Mouse (Mus musculus): ENCODE measurements at regions not wholly inside any gene's neighbourhood (a gene's known extent, or its start where the extent isn't known, plus 50 kb on each side); places are given as distances from the start of the nearest gene placed in this dataset.

DNA sequence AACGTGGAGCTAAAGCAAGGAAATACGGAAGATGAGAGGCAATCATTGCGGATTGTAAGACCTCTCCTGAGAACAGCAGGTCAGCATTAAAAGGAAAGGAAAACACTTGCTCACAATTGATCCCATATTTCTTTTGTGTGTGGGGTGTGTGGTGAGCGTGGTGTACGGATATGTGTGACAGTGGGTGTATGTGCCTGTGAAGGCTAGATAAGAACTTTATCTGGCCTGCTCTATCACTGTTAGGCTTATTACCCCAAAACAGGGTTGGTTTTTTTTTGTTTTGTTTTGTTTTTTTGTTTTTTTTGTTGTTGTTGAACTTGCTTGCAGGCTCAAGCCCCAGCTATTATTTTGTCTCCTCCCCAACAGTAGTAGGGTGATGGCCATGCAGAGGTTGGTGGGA is 102.5 kb downstream of the Uchl5 start:
- dilution Hi-C loops (cut with MboI; ENCODE audit: extremely low pct_ligation_motif_present, extremely low pct_unique_long_range_greater_than_20kb, low sequenced_read_pairs): no loop called here
- no peak overlapping the region for H3K4me3 ChIP-seq (replicated peaks in 1 of 3; ENCODE audit: low read depth in 2 of 3, low read length in 2 of 3, poor library complexity in 1 of 3)
- H3K79me2 ChIP-seq (replicated peaks; ENCODE audit: control insufficient read depth, extremely low read depth, insufficient read depth, poor library complexity, severe bottlenecking): no peaks in the 10 kb centered on the region
- in situ Hi-C loops (cut with MboI; ENCODE audit: low pct_ligation_motif_present, low pct_unique_long_range_greater_than_20kb, low sequenced_read_pairs): no loop called here
- no peak overlapping the region for H3K9ac ChIP-seq (ENCODE audit: insufficient read depth, low read depth)
- H3K27ac ChIP-seq (ENCODE audit: insufficient read depth, low read depth): no peak overlapping the region
- DNase-seq (ENCODE audit: extremely low read depth): no peak
- TF ChIP-seq TBP (conservative IDR thresholded peaks at IDR 0.05; ENCODE audit: low read depth, low read length) (no peak), POLR2A (IDR thresholded peaks at IDR 0.05; ENCODE audit: low read depth, low read length) (no peak), RAD21 (IDR thresholded peaks at IDR 0.05; ENCODE audit: low read depth, low read length) (no peak), ETS1 (conservative IDR thresholded peaks at IDR 0.05; ENCODE audit: low read depth, low read length) (no peak)
- no peaks in the 10 kb centered on the region for H3K36me3 ChIP-seq (replicated peaks in 1 of 2; ENCODE audit: control insufficient read depth in 1 of 2, insufficient read depth in 1 of 2, low read length in 1 of 2)
- no peaks in the 10 kb centered on the region for H3K9me3 ChIP-seq (replicated peaks; ENCODE audit: low read length)
- H3K4me2 ChIP-seq (ENCODE audit: insufficient read depth, low read depth, poor library complexity, severe bottlenecking): no peak overlapping the region
- H3K4me1 ChIP-seq (ENCODE audit: control insufficient read depth in 1 of 2, insufficient read depth in 2 of 2): no peaks in the 10 kb centered on the region
- H3K27me3 ChIP-seq (replicated peaks): no peaks in the 10 kb centered on the region

DNA sequence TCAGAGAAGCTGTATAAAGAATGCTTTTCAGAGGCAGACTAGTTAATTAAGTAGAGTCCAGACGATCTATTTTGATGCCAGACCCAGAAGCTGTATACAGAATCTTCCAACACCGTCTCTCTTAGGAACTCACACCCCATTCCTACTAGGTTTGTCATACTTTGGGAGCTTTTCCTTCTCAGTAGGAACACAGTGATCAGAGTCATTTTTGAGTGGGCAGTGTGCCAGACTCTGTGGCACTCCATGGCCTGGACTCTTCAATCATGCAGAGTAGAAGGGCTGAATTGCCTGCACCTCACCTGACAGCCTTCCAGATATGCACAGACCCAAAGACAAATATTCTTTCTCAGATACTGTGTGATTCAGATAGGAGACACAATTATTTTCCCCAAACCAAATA is 101.2 kb downstream of the Uchl5 start:
- dilution Hi-C loops (cut with MboI; ENCODE audit: extremely low pct_ligation_motif_present, extremely low pct_unique_long_range_greater_than_20kb, low sequenced_read_pairs) (no loop called here), in situ Hi-C loops (cut with MboI; ENCODE audit: low pct_ligation_motif_present, low pct_unique_long_range_greater_than_20kb, low sequenced_read_pairs) (no loop called here)
- Histone ChIP-seq H3K27me3 (replicated peaks) (no peaks in the 10 kb centered on the region), H3K4me3 (replicated peaks in 1 of 3; ENCODE audit: low read depth in 2 of 3, low read length in 2 of 3, poor library complexity in 1 of 3) (no peak overlapping the region), H3K9ac (ENCODE audit: insufficient read depth, low read depth) (no peak overlapping the region), H3K79me2 (replicated peaks; ENCODE audit: control insufficient read depth, extremely low read depth, insufficient read depth, poor library complexity, severe bottlenecking) (no peaks in the 10 kb centered on the region), H3K36me3 (replicated peaks in 1 of 2; ENCODE audit: control insufficient read depth in 1 of 2, insufficient read depth in 1 of 2, low read length in 1 of 2) (no peaks in the 10 kb centered on the region), H3K27ac (ENCODE audit: insufficient read depth, low read depth) (no peak overlapping the region), H3K4me1 (ENCODE audit: control insufficient read depth in 1 of 2, insufficient read depth in 2 of 2) (no peaks in the 10 kb centered on the region), H3K4me2 (ENCODE audit: insufficient read depth, low read depth, poor library complexity, severe bottlenecking) (no peak overlapping the region), H3K9me3 (replicated peaks; ENCODE audit: low read length) (no peaks in the 10 kb centered on the region)
- TF ChIP-seq ETS1 (conservative IDR thresholded peaks at IDR 0.05; ENCODE audit: low read depth, low read length) (no peak), POLR2A (IDR thresholded peaks at IDR 0.05; ENCODE audit: low read depth, low read length) (no peak), TBP (conservative IDR thresholded peaks at IDR 0.05; ENCODE audit: low read depth, low read length) (no peak), ZC3H11A (IDR thresholded peaks at IDR 0.05; ENCODE audit: low read depth, low read length) (no peak), MAFK (IDR thresholded peaks at IDR 0.05; ENCODE audit: insufficient replicate concordance, low read length) (no peak)
- DNase-seq (ENCODE audit: extremely low read depth): no peak

DNA sequence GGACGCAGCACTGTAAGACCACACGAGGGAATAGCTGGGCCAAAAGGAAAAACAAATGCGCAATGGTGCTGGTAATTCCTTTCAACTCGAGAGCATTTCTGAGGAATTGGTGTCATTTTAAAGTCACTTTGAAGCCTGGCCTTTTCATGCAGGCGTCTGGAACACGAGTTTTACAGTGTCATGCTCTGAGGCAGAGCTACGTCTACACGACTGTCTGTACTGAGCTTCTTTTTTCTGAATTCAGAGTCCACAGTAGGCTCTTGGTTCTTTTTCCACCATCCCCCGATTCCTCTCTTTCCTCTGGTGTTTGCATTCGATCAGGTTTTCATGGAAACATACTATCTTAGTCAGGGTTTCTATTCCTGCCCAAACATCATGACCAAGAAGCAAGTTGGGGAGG is 83.2 kb downstream of the Uchl5 start:
- H3K27me3 ChIP-seq (replicated peaks): no peaks in the 10 kb centered on the region
- no peak overlapping the region for H3K4me2 ChIP-seq (ENCODE audit: insufficient read depth, low read depth, poor library complexity, severe bottlenecking)
- no peaks in the 10 kb centered on the region for H3K79me2 ChIP-seq (replicated peaks; ENCODE audit: control insufficient read depth, extremely low read depth, insufficient read depth, poor library complexity, severe bottlenecking)
- no peak overlapping the region for H3K9ac ChIP-seq (ENCODE audit: insufficient read depth, low read depth)
- H3K9me3 ChIP-seq (replicated peaks; ENCODE audit: low read length): no peaks in the 10 kb centered on the region
- H3K4me3 ChIP-seq (replicated peaks in 1 of 3; ENCODE audit: low read depth in 2 of 3, low read length in 2 of 3, poor library complexity in 1 of 3): no peak overlapping the region
- no peaks in the 10 kb centered on the region for H3K36me3 ChIP-seq (replicated peaks in 1 of 2; ENCODE audit: control insufficient read depth in 1 of 2, insufficient read depth in 1 of 2, low read length in 1 of 2)
- dilution Hi-C loops (cut with MboI; ENCODE audit: extremely low pct_ligation_motif_present, extremely low pct_unique_long_range_greater_than_20kb, low sequenced_read_pairs): no loop called here
- DNase-seq (ENCODE audit: extremely low read depth): no peak
- H3K4me1 ChIP-seq (ENCODE audit: control insufficient read depth in 1 of 2, insufficient read depth in 2 of 2): no peaks in the 10 kb centered on the region
- in situ Hi-C loops (cut with MboI; ENCODE audit: low pct_ligation_motif_present, low pct_unique_long_range_greater_than_20kb, low sequenced_read_pairs): no loop called here
- no peak overlapping the region for H3K27ac ChIP-seq (ENCODE audit: insufficient read depth, low read depth)
- TF ChIP-seq MAZ (IDR thresholded peaks at IDR 0.05; ENCODE audit: low read depth, low read length): no peak
- no peak for TF ChIP-seq MYC (IDR thresholded peaks at IDR 0.05; ENCODE audit: low read depth, low read length)
- TF ChIP-seq NRF1 (IDR thresholded peaks at IDR 0.05; ENCODE audit: low read depth, low read length): no peak
- no peak for TF ChIP-seq USF2 (conservative IDR thresholded peaks at IDR 0.05; ENCODE audit: low read depth, low read length)
- TF ChIP-seq ZKSCAN1 (IDR thresholded peaks at IDR 0.05; ENCODE audit: borderline replicate concordance, low read depth, low read length): no peak
- TF ChIP-seq EP300 (IDR thresholded peaks at IDR 0.05; ENCODE audit: low read length): no peak
- TF ChIP-seq KAT2A (IDR thresholded peaks at IDR 0.05; ENCODE audit: insufficient replicate concordance, low read length): no peak
- TF ChIP-seq CHD2 (IDR thresholded peaks at IDR 0.05; ENCODE audit: low read length): no peak
- TF ChIP-seq ELF1 (IDR thresholded peaks at IDR 0.05; ENCODE audit: low read depth, low read length): no peak
- no peak for TF ChIP-seq USF1 (IDR thresholded peaks at IDR 0.05; ENCODE audit: low read depth, low read length)
- no peak for TF ChIP-seq CHD1 (IDR thresholded peaks at IDR 0.05; ENCODE audit: low read depth, low read length)
- TF ChIP-seq ZNF384 (IDR thresholded peaks at IDR 0.05; ENCODE audit: low read depth, low read length): no peak
- no peak for TF ChIP-seq RAD21 (IDR thresholded peaks at IDR 0.05; ENCODE audit: low read depth, low read length)
- TF ChIP-seq JUN (IDR thresholded peaks at IDR 0.05; ENCODE audit: insufficient read depth, low read depth, low read length): no peak
- TF ChIP-seq UBTF (IDR thresholded peaks at IDR 0.05; ENCODE audit: low read depth, low read length): no peak
- no peak for TF ChIP-seq NELFE (IDR thresholded peaks at IDR 0.05; ENCODE audit: low read depth, low read length)

Data from CH12.LX (cell line).